Mouse (Mus musculus): ENCODE data around the gene Zcchc14. TPM values are rescaled to one million over a fixed set of nuclear protein-coding genes. Genes with fewer than 3 reads are reported as not detected.
A peak's percentile ranks its signal among the peaks of the same experiment; 100 is the strongest.

Zcchc14 gene
- polyA plus RNA-seq, 1 experiment from 2014 or later, result 40.2 TPM

GRCm38 (mm10) chr8:121621879-121622278 lies 30.8 kb downstream of the Zcchc14 start:
- H3K9ac ChIP-seq (replicated peaks; ENCODE audit: low read depth, low read length), result no peak overlapping the region
- no peak for ATAC-seq (ENCODE audit: low read depth)
- H3K36me3 ChIP-seq (ENCODE audit: control insufficient read depth, insufficient read depth, low read length), result peaks cover 13% of the 10 kb centered on the region; the same call in 1 of the 2 replicates
- H3K9me3 ChIP-seq (ENCODE audit: control insufficient read depth, low read length), result no peaks in the 10 kb centered on the region
- 59% methylated on average over 1 of the region's 1 CpGs for WGBS
- H3K4me2 ChIP-seq (ENCODE audit: low read depth, low read length), result no peak overlapping the region
- peaks cover 32% of the 10 kb centered on the region for H3K4me1 ChIP-seq (ENCODE audit: control insufficient read depth, insufficient read depth, low read length)
- no peak overlapping the region for H3K4me3 ChIP-seq (ENCODE audit: low read depth, low read length)
- no peaks in the 10 kb centered on the region for H3K27me3 ChIP-seq (ENCODE audit: control insufficient read depth, insufficient read depth, low read length)
- no peak overlapping the region for H3K27ac ChIP-seq (ENCODE audit: low read depth, low read length)

GRCm38 (mm10) chr8:121620801-121621516 lies 31.7 kb downstream of the Zcchc14 start:
- Histone ChIP-seq H3K36me3 (ENCODE audit: control insufficient read depth, insufficient read depth, low read length) (0 out of 2 replicates have a peak, but pooled peaks cover 5% of the 10 kb centered on the region), H3K27me3 (ENCODE audit: control insufficient read depth, insufficient read depth, low read length) (no peaks in the 10 kb centered on the region), H3K9me3 (ENCODE audit: control insufficient read depth, low read length) (no peaks in the 10 kb centered on the region), H3K9ac (replicated peaks; ENCODE audit: low read depth, low read length) (no peak overlapping the region), H3K4me2 (ENCODE audit: low read depth, low read length) (no peak overlapping the region), H3K4me1 (ENCODE audit: control insufficient read depth, insufficient read depth, low read length) (peaks cover 26% of the 10 kb centered on the region), H3K4me3 (ENCODE audit: low read depth, low read length) (no peak overlapping the region), H3K27ac (ENCODE audit: low read depth, low read length) (no peak overlapping the region)
- 88% methylated on average over 12 of the region's 12 CpGs for WGBS
- 0 out of 2 replicates have a peak, but pooled peaks have one; percentile 19 for ATAC-seq (ENCODE audit: low read depth)

GRCm38 (mm10) chr8:121619401-121619995 lies 33.2 kb downstream of the Zcchc14 start:
- no peaks in the 10 kb centered on the region for H3K27me3 ChIP-seq (ENCODE audit: control insufficient read depth, insufficient read depth, low read length)
- H3K9ac ChIP-seq (replicated peaks; ENCODE audit: low read depth, low read length), result no peak overlapping the region
- ATAC-seq (ENCODE audit: low read depth), result peak; percentile 41; the same call in 1 of the 2 replicates
- H3K4me2 ChIP-seq (ENCODE audit: low read depth, low read length), result no peak overlapping the region
- H3K4me1 ChIP-seq (ENCODE audit: control insufficient read depth, insufficient read depth, low read length), result peaks cover 18% of the 10 kb centered on the region
- H3K4me3 ChIP-seq (ENCODE audit: low read depth, low read length), result no peak overlapping the region
- H3K27ac ChIP-seq (ENCODE audit: low read depth, low read length), result no peak overlapping the region
- no peaks in the 10 kb centered on the region for H3K9me3 ChIP-seq (ENCODE audit: control insufficient read depth, low read length)
- 0 out of 2 replicates have a peak, but pooled peaks cover 5% of the 10 kb centered on the region for H3K36me3 ChIP-seq (ENCODE audit: control insufficient read depth, insufficient read depth, low read length)
- WGBS, result 54% methylated on average over 7 of the region's 7 CpGs

- Histone ChIP-seq H3K4me2 (ENCODE audit: low read depth, low read length) (no peak overlapping the region), H3K9ac (replicated peaks; ENCODE audit: low read depth, low read length) (0 out of 2 replicates have a peak overlapping the region, but pooled peaks have one; percentile 21), H3K36me3 (ENCODE audit: control insufficient read depth, insufficient read depth, low read length) (peaks cover 19% of the 10 kb centered on the region; the same call in 1 of the 2 replicates), H3K27me3 (ENCODE audit: control insufficient read depth, insufficient read depth, low read length) (no peaks in the 10 kb centered on the region), H3K9me3 (ENCODE audit: control insufficient read depth, low read length) (no peaks in the 10 kb centered on the region), H3K27ac (ENCODE audit: low read depth, low read length) (no peak overlapping the region), H3K4me3 (ENCODE audit: low read depth, low read length) (no peak overlapping the region), H3K4me1 (ENCODE audit: control insufficient read depth, insufficient read depth, low read length) (peaks cover 2% of the 10 kb centered on the region; the same call in 1 of the 2 replicates)
- ATAC-seq (ENCODE audit: low read depth), result no peak
Measured at GRCm38 (mm10) chr8:121613419-121613818, 39.3 kb downstream of the Zcchc14 start.

GRCm38 (mm10) chr8:121609916-121610315 lies 42.8 kb downstream of the Zcchc14 start:
- H3K4me2 ChIP-seq (ENCODE audit: low read depth, low read length), result no peak overlapping the region
- peaks cover 2% of the 10 kb centered on the region; the same call in 1 of the 2 replicates for H3K4me1 ChIP-seq (ENCODE audit: control insufficient read depth, insufficient read depth, low read length)
- no peak overlapping the region for H3K4me3 ChIP-seq (ENCODE audit: low read depth, low read length)
- no peak overlapping the region for H3K27ac ChIP-seq (ENCODE audit: low read depth, low read length)
- WGBS, result 93% methylated on average over 11 of the region's 11 CpGs
- no peaks in the 10 kb centered on the region for H3K9me3 ChIP-seq (ENCODE audit: control insufficient read depth, low read length)
- no peak overlapping the region for H3K9ac ChIP-seq (replicated peaks; ENCODE audit: low read depth, low read length)
- H3K27me3 ChIP-seq (ENCODE audit: control insufficient read depth, insufficient read depth, low read length), result no peaks in the 10 kb centered on the region
- peaks cover 41% of the 10 kb centered on the region for H3K36me3 ChIP-seq (ENCODE audit: control insufficient read depth, insufficient read depth, low read length)
- no peak for ATAC-seq (ENCODE audit: low read depth)

GRCm38 (mm10) chr8:121609251-121609650 lies 43.5 kb downstream of the Zcchc14 start:
- Histone ChIP-seq H3K27ac (ENCODE audit: low read depth, low read length) (no peak overlapping the region), H3K9me3 (ENCODE audit: control insufficient read depth, low read length) (no peaks in the 10 kb centered on the region), H3K4me3 (ENCODE audit: low read depth, low read length) (no peak overlapping the region), H3K9ac (replicated peaks; ENCODE audit: low read depth, low read length) (no peak overlapping the region), H3K27me3 (ENCODE audit: control insufficient read depth, insufficient read depth, low read length) (no peaks in the 10 kb centered on the region), H3K4me1 (ENCODE audit: control insufficient read depth, insufficient read depth, low read length) (peaks cover 2% of the 10 kb centered on the region; the same call in 1 of the 2 replicates), H3K36me3 (ENCODE audit: control insufficient read depth, insufficient read depth, low read length) (peaks cover 48% of the 10 kb centered on the region), H3K4me2 (ENCODE audit: low read depth, low read length) (no peak overlapping the region)
- no peak for ATAC-seq (ENCODE audit: low read depth)
- WGBS, result 90% methylated on average over 15 of the region's 15 CpGs

GRCm38 (mm10) chr8:121607661-121608060 lies 45.0 kb downstream of the Zcchc14 start:
- Histone ChIP-seq H3K4me1 (ENCODE audit: control insufficient read depth, insufficient read depth, low read length) (no peaks in the 10 kb centered on the region), H3K4me3 (ENCODE audit: low read depth, low read length) (no peak overlapping the region), H3K27ac (ENCODE audit: low read depth, low read length) (no peak overlapping the region), H3K9me3 (ENCODE audit: control insufficient read depth, low read length) (no peaks in the 10 kb centered on the region), H3K9ac (replicated peaks; ENCODE audit: low read depth, low read length) (no peak overlapping the region), H3K36me3 (ENCODE audit: control insufficient read depth, insufficient read depth, low read length) (peaks cover 59% of the 10 kb centered on the region), H3K4me2 (ENCODE audit: low read depth, low read length) (no peak overlapping the region), H3K27me3 (ENCODE audit: control insufficient read depth, insufficient read depth, low read length) (no peaks in the 10 kb centered on the region)
- no peak for ATAC-seq (ENCODE audit: low read depth)
- 89% methylated on average over 5 of the region's 5 CpGs for WGBS

DNA sequence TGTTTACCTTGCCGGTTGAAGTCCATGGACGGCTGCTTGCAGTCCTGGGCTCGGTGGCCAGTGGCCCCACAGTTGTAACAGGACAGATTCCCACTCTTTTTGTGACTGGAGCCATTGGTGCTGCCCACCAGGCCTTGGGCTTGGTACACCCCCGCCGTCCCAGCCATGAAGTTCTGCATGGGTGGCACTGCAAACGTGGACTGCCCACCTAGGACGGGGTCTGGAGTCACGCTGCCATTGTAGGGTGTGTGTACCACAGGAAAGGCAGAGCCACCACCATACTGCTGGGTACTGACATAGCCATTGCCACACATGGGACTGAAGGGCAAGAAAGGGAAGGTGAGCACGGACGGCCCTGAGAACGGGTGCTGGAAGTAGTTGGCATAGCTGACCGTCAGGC lies 48.9 kb downstream of the Zcchc14 start:
- Histone ChIP-seq H3K9me3 (ENCODE audit: control insufficient read depth, low read length) (no peaks in the 10 kb centered on the region), H3K4me1 (ENCODE audit: control insufficient read depth, insufficient read depth, low read length) (no peaks in the 10 kb centered on the region), H3K4me2 (ENCODE audit: low read depth, low read length) (no peak overlapping the region), H3K4me3 (ENCODE audit: low read depth, low read length) (no peak overlapping the region), H3K27me3 (ENCODE audit: control insufficient read depth, insufficient read depth, low read length) (no peaks in the 10 kb centered on the region), H3K27ac (ENCODE audit: low read depth, low read length) (no peak overlapping the region), H3K9ac (replicated peaks; ENCODE audit: low read depth, low read length) (no peak overlapping the region), H3K36me3 (ENCODE audit: control insufficient read depth, insufficient read depth, low read length) (peaks cover 83% of the 10 kb centered on the region)
- no peak for ATAC-seq (ENCODE audit: low read depth)
- WGBS, result 93% methylated on average over 12 of the region's 12 CpGs

- H3K4me3 ChIP-seq (ENCODE audit: low read depth, low read length), result no peak overlapping the region
- peaks cover 79% of the 10 kb centered on the region for H3K36me3 ChIP-seq (ENCODE audit: control insufficient read depth, insufficient read depth, low read length)
- H3K9me3 ChIP-seq (ENCODE audit: control insufficient read depth, low read length), result no peaks in the 10 kb centered on the region
- ATAC-seq (ENCODE audit: low read depth), result peak; percentile 36; the same call in 1 of the 2 replicates
- H3K9ac ChIP-seq (replicated peaks; ENCODE audit: low read depth, low read length), result no peak overlapping the region
- H3K27me3 ChIP-seq (ENCODE audit: control insufficient read depth, insufficient read depth, low read length), result no peaks in the 10 kb centered on the region
- H3K27ac ChIP-seq (ENCODE audit: low read depth, low read length), result no peak overlapping the region
- no peaks in the 10 kb centered on the region for H3K4me1 ChIP-seq (ENCODE audit: control insufficient read depth, insufficient read depth, low read length)
- WGBS, result 33% methylated on average over 3 of the region's 3 CpGs
- no peak overlapping the region for H3K4me2 ChIP-seq (ENCODE audit: low read depth, low read length)
Measured at GRCm38 (mm10) chr8:121602860-121603259, 49.8 kb downstream of the Zcchc14 start.

All from neural tube, embryonic 14.5 days (tissue).